Mouse (Mus musculus) hindbrain, embryonic 11.5 days (tissue): ENCODE data around the gene Upk1a. TPM values are rescaled to one million over a fixed set of nuclear protein-coding genes. Genes with fewer than 3 reads are reported as not detected.

Experiments used
- ATAC-seq: fragments of 200-750 bp; cut with Nextera tagmentation; 2 replicates; pipeline ENCODE4 v1.8.0; 2017; ENCODE audit warnings: mild to moderate bottlenecking, moderate TSS enrichment, moderate library complexity; ENCODE audit not compliant: low FRiP score
- DNase-seq: peaks from one replicate; pipeline ENCODE4 v3.0.0-alpha.2; 2015; ENCODE audit warnings: low spot score
- H3K27ac ChIP-seq: fragments of 300-500 bp; sonication (generic); 2 replicates; pipeline ENCODE4 v1.5.1; 2014; ENCODE audit warnings: mild to moderate bottlenecking, low read depth, low read length
- H3K27me3 ChIP-seq: fragments of 300-500 bp; sonication (generic); 2 replicates; pipeline ENCODE4 v1.6.1; 2014; ENCODE audit warnings: mild to moderate bottlenecking, low read length, moderate library complexity, mixed read lengths; ENCODE audit not compliant: control insufficient read depth, insufficient read depth
- H3K36me3 ChIP-seq: fragments of 300-500 bp; sonication (generic); 2 replicates; pipeline ENCODE4 v1.6.1; 2014; ENCODE audit warnings: mild to moderate bottlenecking, low read length, moderate library complexity, mixed read lengths; ENCODE audit not compliant: control insufficient read depth, insufficient read depth
- H3K4me1 ChIP-seq: fragments of 300-500 bp; sonication (generic); replicated peaks from 2 replicates; pipeline ENCODE4 v1.6.1; 2014; ENCODE audit warnings: low read length, mixed read lengths; ENCODE audit not compliant: control insufficient read depth, insufficient read depth
- H3K4me2 ChIP-seq: fragments of 300-500 bp; sonication (generic); replicated peaks from 2 replicates; pipeline ENCODE4 v1.6.1; 2014; ENCODE audit warnings: mild to moderate bottlenecking, low read depth, low read length
- H3K4me3 ChIP-seq: fragments of 300-500 bp; sonication (generic); 2 replicates; pipeline ENCODE4 v1.5.1; 2014; ENCODE audit warnings: low read depth, low read length
- H3K9ac ChIP-seq: fragments of 300-500 bp; sonication (generic); 2 replicates; pipeline ENCODE4 v1.6.1; 2014; ENCODE audit warnings: low read depth, low read length
- H3K9me3 ChIP-seq: fragments of 300-500 bp; sonication (generic); 2 replicates; pipeline ENCODE4 v1.6.1; 2016; ENCODE audit warnings: low read length; ENCODE audit not compliant: control insufficient read depth
- WGBS: fragments of 180-500 bp; shearing (Covaris S2); extraction: QIAGEN DNeasy Blood & Tissue Kit; methylation state at CpG from one replicate; pipeline ENCODE4 v1.1.7; 2014; 5-methylcytosine and 5-hydroxymethylcytosine counted together
- polyA plus RNA-seq: library from polyadenylated mRNA; unstranded; fragments of >200 nt; fragmentation: Nextera tagmentation; extraction: Ambion mirVana; gene quantifications from 2 replicates; pipeline ENCODE4 v1.2.1, GENCODE M21; 2014

Gene Upk1a
- polyA plus RNA-seq, 1 experiment from 2014 or later: 1.2 TPM

GRCm38 (mm10) chr7:30608476-30608875, 4.2 kb downstream of the Upk1a start:
- Histone ChIP-seq H3K27me3 (no peaks in the 10 kb centered on the region), H3K4me2 (no peak overlapping the region), H3K27ac (no peak overlapping the region), H3K4me3 (no peak overlapping the region), H3K9ac (no peak overlapping the region), H3K4me1 (no peaks in the 10 kb centered on the region), H3K9me3 (no peaks in the 10 kb centered on the region), H3K36me3 (no peaks in the 10 kb centered on the region)
- WGBS: 45% methylated on average over 16 of the region's 16 CpGs
- DNase-seq: no peak
- no peak for ATAC-seq

- Histone ChIP-seq H3K4me3 (no peak overlapping the region), H3K4me1 (no peaks in the 10 kb centered on the region), H3K27me3 (no peaks in the 10 kb centered on the region), H3K27ac (no peak overlapping the region), H3K9me3 (no peaks in the 10 kb centered on the region), H3K9ac (no peak overlapping the region), H3K4me2 (no peak overlapping the region), H3K36me3 (no peaks in the 10 kb centered on the region)
- DNase-seq (peak; percentile 70), ATAC-seq (no peak)
- WGBS: 26% methylated on average over 8 of the region's 8 CpGs
Observed at GRCm38 (mm10) chr7:30607706-30608309, 4.8 kb downstream of the Upk1a start.

- Histone ChIP-seq H3K4me3 (no peak overlapping the region), H3K4me2 (no peak overlapping the region), H3K36me3 (no peaks in the 10 kb centered on the region), H3K27me3 (no peaks in the 10 kb centered on the region), H3K9ac (no peak overlapping the region), H3K27ac (no peak overlapping the region), H3K4me1 (no peaks in the 10 kb centered on the region), H3K9me3 (no peaks in the 10 kb centered on the region)
- WGBS: 83% methylated on average over 8 of the region's 8 CpGs
- ATAC-seq (no peak), DNase-seq (no peak)
Observed at GRCm38 (mm10) chr7:30604944-30605343, 7.7 kb downstream of the Upk1a start.

- H3K9me3 ChIP-seq: no peaks in the 10 kb centered on the region
- no peak overlapping the region for H3K4me3 ChIP-seq
- H3K36me3 ChIP-seq: no peaks in the 10 kb centered on the region
- H3K27ac ChIP-seq: no peak overlapping the region
- no peak overlapping the region for H3K4me2 ChIP-seq
- WGBS: 65% methylated on average over 8 of the region's 8 CpGs
- no peak for DNase-seq
- no peaks in the 10 kb centered on the region for H3K27me3 ChIP-seq
- no peak overlapping the region for H3K9ac ChIP-seq
- no peaks in the 10 kb centered on the region for H3K4me1 ChIP-seq
- ATAC-seq: no peak
Observed at GRCm38 (mm10) chr7:30604424-30604823, 8.2 kb downstream of the Upk1a start.

GRCm38 (mm10) chr7:30602583-30602982, 10.1 kb downstream of the Upk1a start:
- Histone ChIP-seq H3K4me2 (no peak overlapping the region), H3K27ac (no peak overlapping the region), H3K36me3 (no peaks in the 10 kb centered on the region), H3K27me3 (no peaks in the 10 kb centered on the region), H3K4me3 (no peak overlapping the region), H3K9ac (no peak overlapping the region), H3K4me1 (no peaks in the 10 kb centered on the region), H3K9me3 (no peaks in the 10 kb centered on the region)
- WGBS: 62% methylated on average over 3 of the region's 3 CpGs
- DNase-seq (no peak), ATAC-seq (no peak)

- H3K27ac ChIP-seq: no peak overlapping the region
- DNase-seq (no peak), ATAC-seq (no peak)
- no peaks in the 10 kb centered on the region for H3K9me3 ChIP-seq
- no peaks in the 10 kb centered on the region for H3K36me3 ChIP-seq
- H3K9ac ChIP-seq: no peak overlapping the region
- H3K4me1 ChIP-seq: no peaks in the 10 kb centered on the region
- H3K4me3 ChIP-seq: no peak overlapping the region
- 79% methylated on average over 7 of the region's 7 CpGs for WGBS
- H3K27me3 ChIP-seq: no peaks in the 10 kb centered on the region
- H3K4me2 ChIP-seq: no peak overlapping the region
Observed at GRCm38 (mm10) chr7:30600651-30601050, 12.0 kb downstream of the Upk1a start.

GRCm38 (mm10) chr7:30599933-30600353, 12.7 kb downstream of the Upk1a start:
- H3K4me2 ChIP-seq: peak overlapping the region; percentile 6
- no peaks in the 10 kb centered on the region for H3K36me3 ChIP-seq

GRCm38 (mm10) chr7:30598786-30599185, 13.9 kb downstream of the Upk1a start, which contains the start of gene Zbtb32:
Gene Zbtb32 (minus strand): TSS chr7:30598909.
- H3K36me3 ChIP-seq: no peaks in the 10 kb centered on the region
- H3K27ac ChIP-seq: no peak within 1 kb of the TSS
- WGBS: 95% methylated on average over 12 of the region's 12 CpGs
- ATAC-seq (no peak), DNase-seq (no peak)
- no peaks in the 10 kb centered on the region for H3K9me3 ChIP-seq
- peak within 1 kb of the TSS; percentile 6 for H3K4me2 ChIP-seq
- H3K4me1 ChIP-seq: no peaks in the 10 kb centered on the region
- H3K4me3 ChIP-seq: no peak within 1 kb of the TSS
- H3K9ac ChIP-seq: 0 out of 2 replicates have a peak within 1 kb of the TSS, but pooled peaks have one; percentile 1
- H3K27me3 ChIP-seq: no peaks in the 10 kb centered on the region

More at GRCm38 (mm10) chr7:30599933-30600353, 12.7 kb downstream of the Upk1a start:
- no peaks in the 10 kb centered on the region for H3K27me3 ChIP-seq
- no peak overlapping the region for H3K9ac ChIP-seq
- DNase-seq (peak; percentile 84), ATAC-seq (peak; percentile 99)
- 4% methylated on average over 16 of the region's 16 CpGs for WGBS
- H3K4me1 ChIP-seq: no peaks in the 10 kb centered on the region
- no peak overlapping the region for H3K4me3 ChIP-seq
- no peak overlapping the region for H3K27ac ChIP-seq
- no peaks in the 10 kb centered on the region for H3K9me3 ChIP-seq

GRCm38 (mm10) chr7:30596811-30597210, 15.8 kb downstream of the Upk1a start:
- Histone ChIP-seq H3K36me3 (no peaks in the 10 kb centered on the region), H3K4me3 (no peak overlapping the region), H3K27me3 (no peaks in the 10 kb centered on the region), H3K9me3 (no peaks in the 10 kb centered on the region), H3K4me1 (no peaks in the 10 kb centered on the region), H3K27ac (no peak overlapping the region), H3K4me2 (no peak overlapping the region), H3K9ac (no peak overlapping the region)
- ATAC-seq: no peak
- no peak for DNase-seq
- 78% methylated on average over 5 of the region's 5 CpGs for WGBS
